28 mouse cellular contexts compared by ENCODE assay signal in the genomic region with DNA sequence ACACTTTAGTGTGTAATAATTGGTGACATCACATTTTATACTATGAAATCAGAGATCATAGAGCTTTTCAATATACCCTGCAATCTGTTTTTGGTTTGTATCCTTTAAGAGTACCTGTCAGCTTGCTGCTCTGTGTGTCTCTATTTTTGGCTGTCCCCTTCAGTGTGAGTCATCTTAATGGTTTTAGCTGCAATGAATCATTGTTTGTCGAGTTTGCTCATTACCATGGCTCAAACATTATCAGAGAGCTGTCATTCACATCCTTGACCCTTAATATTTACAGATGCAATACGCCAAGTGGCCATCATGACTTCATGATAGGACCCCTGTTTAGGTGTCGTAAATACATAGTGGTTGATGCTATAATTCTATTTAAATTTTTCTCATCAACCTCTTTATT.
DNase-seq lines count a peak whose midpoint lies in the region; ATAC-seq and TF ChIP-seq lines count a peak whose summit lies in the region.
"Had no signal": no experiment of that assay in that cellular context is flagged by ENCODE, and none has a peak within 500 bp of the region (broad histone marks: within the 10 kb centered on the region; RNA-seq: fewer than 3 reads in every experiment).

No protein-coding gene starts in this region.

- TF ChIP-seq CTCF in heart, postnatal 0 days (IDR thresholded peaks at IDR 0.05; ENCODE audit: low read depth), result no peak

- no peaks in the 10 kb centered on the region for H3K9me3 ChIP-seq in heart, postnatal 0 days (replicated peaks; ENCODE audit: control insufficient read depth, low read length)
- no peaks in the 10 kb centered on the region for H3K9me3 ChIP-seq in heart, embryonic 10.5 days
- H3K9me3 ChIP-seq: forebrain, embryonic 12.5 days; hindbrain, embryonic 12.5 days; limb, embryonic 13.5 days; lung, embryonic 15.5 days; midbrain, embryonic 10.5 days; midbrain, embryonic 15.5 days; neural tube, embryonic 15.5 days had no signal

- H3K9ac ChIP-seq in heart, postnatal 0 days (replicated peaks; ENCODE audit: low read depth, low read length), result no peak overlapping the region
- H3K9ac ChIP-seq: forebrain, embryonic 12.5 days; forebrain, postnatal 0 days; hindbrain, embryonic 12.5 days; limb, embryonic 13.5 days; lung, embryonic 15.5 days; midbrain, embryonic 15.5 days; neural tube, embryonic 15.5 days had no signal

- H3K4me2 ChIP-seq in heart, postnatal 0 days (ENCODE audit: low read depth, low read length), result no peak overlapping the region
- H3K4me2 ChIP-seq: forebrain, embryonic 12.5 days; hindbrain, embryonic 12.5 days; limb, embryonic 13.5 days; liver, embryonic 11.5 days; lung, embryonic 15.5 days; midbrain, embryonic 15.5 days; neural tube, embryonic 15.5 days had no signal

- H3K4me1 ChIP-seq in heart, postnatal 0 days (ENCODE audit: control insufficient read depth, insufficient read depth), result no peaks in the 10 kb centered on the region
- H3K4me1 ChIP-seq in heart, embryonic 10.5 days, result no peaks in the 10 kb centered on the region
- H3K4me1 ChIP-seq: forebrain, embryonic 12.5 days; lung, embryonic 15.5 days; midbrain, embryonic 10.5 days; midbrain, embryonic 15.5 days; neural tube, embryonic 15.5 days had no signal

- H3K27ac ChIP-seq in heart, postnatal 0 days (ENCODE audit: low read depth), result no peak overlapping the region
- no peak overlapping the region for H3K27ac ChIP-seq in heart, embryonic 10.5 days
- H3K27ac ChIP-seq: forebrain, embryonic 12.5 days; hindbrain, embryonic 12.5 days; limb, embryonic 13.5 days; lung, embryonic 15.5 days; midbrain, embryonic 10.5 days; midbrain, embryonic 15.5 days; neural tube, embryonic 15.5 days had no signal

- DNase-seq in adrenal gland, adult 2 months, result peak; percentile 48
- no peak for DNase-seq in adrenal gland, postnatal 4 days (ENCODE audit: low spot score in 2 of 2)
- DNase-seq in heart, postnatal 0 days (ENCODE audit: low spot score), result peak; percentile 60
- DNase-seq in heart, embryonic 10.5 days (ENCODE audit: low spot score), result no peak
- DNase-seq in Muller cell, postnatal 12 days (ENCODE audit: inconsistent ontology term), result peak; percentile 11
- DNase-seq in adrenal gland, postnatal 14 days, result peak; percentile 6
- DNase-seq in frontal cortex, adult 2 months (ENCODE audit: extremely low spot score in 1 of 2, low spot score in 1 of 2), result no peak
- no peak for DNase-seq in gastrocnemius, postnatal 4 days (ENCODE audit: low spot score in 2 of 2)
- DNase-seq: B cell, adult 2 months; cerebellum, adult 2 months; cerebellum, postnatal 14 days; forebrain, postnatal 0 days; gastrocnemius, postnatal 10 days; kidney, adult 9 months; kidney, postnatal 14 days; right cerebral cortex, postnatal 25 days; spleen, adult 18-20 months; thymus, postnatal 14 days had no signal

- TF ChIP-seq EP300 in heart, postnatal 0 days (IDR thresholded peaks at IDR 0.05; ENCODE audit: low read depth), result no peak

- ATAC-seq in heart, postnatal 0 days (ENCODE audit: insufficient read depth, low read depth), result peak; percentile 67; the same call in 1 of the 2 replicates
- ATAC-seq: forebrain, postnatal 0 days; intestine, postnatal 0 days; midbrain, embryonic 15.5 days had no signal

- no peaks in the 10 kb centered on the region for H3K27me3 ChIP-seq in heart, postnatal 0 days (ENCODE audit: control insufficient read depth, insufficient read depth, low read length)
- H3K27me3 ChIP-seq in heart, embryonic 10.5 days (ENCODE audit: insufficient read depth, poor library complexity, severe bottlenecking), result no peaks in the 10 kb centered on the region
- H3K27me3 ChIP-seq: forebrain, embryonic 12.5 days; hindbrain, embryonic 12.5 days; limb, embryonic 13.5 days; lung, embryonic 15.5 days; midbrain, embryonic 15.5 days; neural tube, embryonic 15.5 days had no signal

- no peak overlapping the region for H3K4me3 ChIP-seq in heart, postnatal 0 days (ENCODE audit: low read depth, low read length)
- no peak overlapping the region for H3K4me3 ChIP-seq in heart, embryonic 10.5 days
- H3K4me3 ChIP-seq: erythroblast, embryonic 14.5 days; forebrain, embryonic 12.5 days; hindbrain, embryonic 12.5 days; limb, embryonic 13.5 days; lung, embryonic 15.5 days; midbrain, embryonic 10.5 days; midbrain, embryonic 15.5 days; neural tube, embryonic 15.5 days had no signal

- H3K36me3 ChIP-seq in heart, postnatal 0 days (replicated peaks; ENCODE audit: control insufficient read depth, insufficient read depth, low read length), result no peaks in the 10 kb centered on the region
- no peaks in the 10 kb centered on the region for H3K36me3 ChIP-seq in heart, embryonic 10.5 days
- H3K36me3 ChIP-seq: forebrain, embryonic 12.5 days; hindbrain, embryonic 12.5 days; limb, embryonic 13.5 days; lung, embryonic 15.5 days; midbrain, embryonic 10.5 days; midbrain, embryonic 15.5 days; neural tube, embryonic 15.5 days had no signal

- 28% methylated on average over 3 of the region's 3 CpGs for WGBS in heart, postnatal 0 days
- WGBS in heart, embryonic 10.5 days, result 43% methylated on average over 3 of the region's 3 CpGs

Comparison
In these comparisons a context has a peak if more than half of its experiments do, and no peak if none do; other contexts are left out.
1. DNase-seq: peak in adrenal gland, adult 2 months (single experiment), heart, postnatal 0 days (single experiment), Muller cell, postnatal 12 days (single experiment) and adrenal gland, postnatal 14 days (single experiment); none in adrenal gland, postnatal 4 days (0 of 2), heart, embryonic 10.5 days (single experiment), frontal cortex, adult 2 months (0 of 2) and gastrocnemius, postnatal 4 days (0 of 2).